Mouse (Mus musculus): ENCODE results near the gene Gm12216. TPM values are rescaled to one million over a fixed set of nuclear protein-coding genes. Genes with fewer than 3 reads are reported as not detected.
A peak's percentile ranks its signal among the peaks of the same experiment; 100 is the strongest.

Gm12216 gene
- polyA plus RNA-seq, 2 experiments, result 0.14 to 0.15 TPM

DNA sequence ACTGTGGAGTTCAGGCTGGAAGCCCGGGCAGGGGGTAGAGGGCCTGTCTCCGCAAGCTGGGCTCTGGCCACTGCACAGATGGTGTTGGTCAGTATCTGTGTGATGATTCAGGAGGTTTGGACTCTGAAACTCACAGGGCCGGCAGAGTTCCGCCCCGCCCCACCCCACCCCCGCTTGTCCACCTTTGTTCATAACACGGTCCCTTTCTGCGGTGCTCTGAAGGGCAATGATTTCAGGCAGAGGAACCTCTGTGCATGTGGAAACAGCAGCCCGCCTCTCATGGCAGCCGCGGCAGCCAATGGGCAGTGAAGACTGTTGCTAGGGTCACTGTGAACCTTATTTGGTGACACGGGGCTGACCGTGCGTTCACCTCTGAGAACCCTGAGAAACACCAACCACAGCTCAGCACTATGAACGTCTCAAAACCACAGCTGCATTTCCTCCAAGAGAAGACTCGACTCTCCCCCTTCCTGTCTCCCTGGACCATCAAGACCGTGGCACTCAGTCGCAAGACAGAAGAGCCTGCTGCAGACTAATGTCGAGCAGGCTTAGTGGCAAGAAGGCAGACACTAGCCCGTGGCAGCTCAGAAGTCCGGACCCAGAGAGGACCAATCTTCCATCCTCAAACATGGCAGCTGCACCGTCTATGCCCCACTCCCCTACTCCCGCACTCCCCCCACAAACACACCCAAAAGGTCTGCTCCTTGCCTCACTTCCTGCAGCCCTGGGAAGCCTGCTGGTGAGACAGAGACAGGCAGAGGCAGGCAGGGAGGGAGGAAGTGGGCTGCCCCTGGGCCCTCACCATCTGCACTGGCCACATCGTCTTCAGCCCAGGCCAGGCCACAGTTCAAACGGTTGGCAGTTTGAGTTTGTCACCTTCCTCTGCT, 64.1 kb downstream of the Gm12216 start:
- H3K9me3 ChIP-seq (ENCODE audit: control insufficient read depth, low read length), result no peaks in the 10 kb centered on the region
- no peaks in the 10 kb centered on the region for H3K36me3 ChIP-seq (replicated peaks; ENCODE audit: control insufficient read depth, insufficient read depth, low read depth)
- no peaks in the 10 kb centered on the region for H3K27me3 ChIP-seq (ENCODE audit: control insufficient read depth, insufficient read depth, low read length)
- WGBS (ENCODE audit: insufficient replicate concordance), result 4% methylated on average over 25 of the region's 25 CpGs
- H3K27ac ChIP-seq, result peak overlapping the region; percentile 52
- H3K4me1 ChIP-seq (replicated peaks; ENCODE audit: control insufficient read depth in 2 of 2, insufficient read depth in 2 of 2, low read length in 1 of 2), result peaks cover 0 to 21% of the 10 kb centered on the region in 2 experiments; a peak in 2 of 4 replicates
- DNase-seq (ENCODE audit: low read depth in 3 of 3, low spot score in 3 of 3) (peak; percentile 27 to 43 (median 35)), ATAC-seq (ENCODE audit: insufficient read depth) (peak; percentile 73)
- TF ChIP-seq EP300 (IDR thresholded peaks at IDR 0.05; ENCODE audit: low read depth), result no peak
- peak; percentile 41 for TF ChIP-seq CTCF (IDR thresholded peaks at IDR 0.05; ENCODE audit: low read depth)
- H3K4me2 ChIP-seq (ENCODE audit: low read depth), result peak overlapping the region; percentile 37; the same call in 1 of the 2 replicates
- H3K9ac ChIP-seq (replicated peaks), result no peak overlapping the region
- no peak overlapping the region for H3K4me3 ChIP-seq (ENCODE audit: insufficient read depth in 1 of 2, low read depth in 2 of 2, low read length in 2 of 2)

DNA sequence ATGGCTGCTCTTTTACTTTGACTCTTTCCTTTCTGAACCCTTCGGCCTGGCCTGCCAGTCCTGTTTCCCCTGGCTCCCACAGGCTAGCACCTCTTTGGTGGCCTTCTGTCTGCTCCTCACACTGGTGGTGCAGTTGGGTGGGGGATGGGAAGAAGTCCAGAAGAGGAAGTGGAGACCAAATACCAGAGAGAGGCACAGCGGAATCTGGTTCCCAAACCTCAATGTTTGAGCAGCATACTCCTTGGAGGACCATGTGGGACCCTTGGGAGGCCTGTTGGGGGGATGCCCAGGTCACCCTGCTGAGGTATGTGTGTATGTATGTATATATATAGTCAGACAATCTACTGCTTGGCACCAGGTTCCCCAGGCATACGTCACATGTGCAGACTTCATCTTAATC, 65.0 kb downstream of the Gm12216 start:
- H3K4me3 ChIP-seq (ENCODE audit: insufficient read depth in 1 of 2, low read depth in 2 of 2, low read length in 2 of 2), result no peak overlapping the region
- ATAC-seq (ENCODE audit: insufficient read depth) (no peak), DNase-seq (ENCODE audit: low read depth in 3 of 3, low spot score in 3 of 3) (no peak)
- H3K9ac ChIP-seq (replicated peaks), result no peak overlapping the region
- H3K4me1 ChIP-seq (replicated peaks; ENCODE audit: control insufficient read depth in 2 of 2, insufficient read depth in 2 of 2, low read length in 1 of 2), result peaks cover 0 to 22% of the 10 kb centered on the region in 2 experiments; a peak in 3 of 4 replicates
- H3K36me3 ChIP-seq (replicated peaks; ENCODE audit: control insufficient read depth, insufficient read depth, low read depth), result no peaks in the 10 kb centered on the region
- no peaks in the 10 kb centered on the region for H3K9me3 ChIP-seq (ENCODE audit: control insufficient read depth, low read length)
- TF ChIP-seq EP300 (IDR thresholded peaks at IDR 0.05; ENCODE audit: low read depth) (no peak), CTCF (IDR thresholded peaks at IDR 0.05; ENCODE audit: low read depth) (no peak)
- WGBS (ENCODE audit: insufficient replicate concordance), result 19% methylated on average over 3 of the region's 3 CpGs
- no peak overlapping the region for H3K27ac ChIP-seq
- no peak overlapping the region for H3K4me2 ChIP-seq (ENCODE audit: low read depth)
- H3K27me3 ChIP-seq (ENCODE audit: control insufficient read depth, insufficient read depth, low read length), result no peaks in the 10 kb centered on the region

DNA sequence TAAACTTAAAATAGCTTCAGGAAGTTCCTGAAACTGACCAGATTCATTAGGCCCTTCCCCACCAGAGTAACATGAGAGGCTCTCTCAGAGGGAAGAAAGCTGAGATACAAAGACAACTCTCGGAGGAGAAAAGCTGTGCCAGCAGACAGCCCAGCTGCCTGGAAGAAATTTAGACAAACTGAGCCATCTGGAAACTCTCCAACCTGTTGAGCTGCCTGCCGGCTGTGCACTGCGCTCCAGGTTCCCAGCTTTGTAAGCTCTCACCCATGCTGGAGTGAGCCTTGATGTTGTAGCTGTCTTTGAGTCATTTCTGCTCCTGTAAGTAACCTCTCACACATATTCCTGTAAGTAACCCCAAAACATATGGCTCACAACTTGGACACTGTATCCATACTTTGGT, 66.1 kb downstream of the Gm12216 start:
- H3K4me3 ChIP-seq (ENCODE audit: insufficient read depth in 1 of 2, low read depth in 2 of 2, low read length in 2 of 2), result no peak overlapping the region
- no peaks in the 10 kb centered on the region for H3K36me3 ChIP-seq (replicated peaks; ENCODE audit: control insufficient read depth, insufficient read depth, low read depth)
- DNase-seq (ENCODE audit: low read depth in 3 of 3, low spot score in 3 of 3) (no peak), ATAC-seq (ENCODE audit: insufficient read depth) (no peak)
- no peak overlapping the region for H3K4me2 ChIP-seq (ENCODE audit: low read depth)
- no peak for TF ChIP-seq CTCF (IDR thresholded peaks at IDR 0.05; ENCODE audit: low read depth)
- TF ChIP-seq EP300 (IDR thresholded peaks at IDR 0.05; ENCODE audit: low read depth), result no peak
- H3K4me1 ChIP-seq (replicated peaks; ENCODE audit: control insufficient read depth in 2 of 2, insufficient read depth in 2 of 2, low read length in 1 of 2), result peaks cover 0 to 22% of the 10 kb centered on the region in 2 experiments; a peak in 3 of 4 replicates
- H3K9ac ChIP-seq (replicated peaks), result no peak overlapping the region
- WGBS (ENCODE audit: insufficient replicate concordance), result 66% methylated on average over 3 of the region's 3 CpGs
- no peak overlapping the region for H3K27ac ChIP-seq
- H3K9me3 ChIP-seq (ENCODE audit: control insufficient read depth, low read length), result no peaks in the 10 kb centered on the region
- no peaks in the 10 kb centered on the region for H3K27me3 ChIP-seq (ENCODE audit: control insufficient read depth, insufficient read depth, low read length)

DNA sequence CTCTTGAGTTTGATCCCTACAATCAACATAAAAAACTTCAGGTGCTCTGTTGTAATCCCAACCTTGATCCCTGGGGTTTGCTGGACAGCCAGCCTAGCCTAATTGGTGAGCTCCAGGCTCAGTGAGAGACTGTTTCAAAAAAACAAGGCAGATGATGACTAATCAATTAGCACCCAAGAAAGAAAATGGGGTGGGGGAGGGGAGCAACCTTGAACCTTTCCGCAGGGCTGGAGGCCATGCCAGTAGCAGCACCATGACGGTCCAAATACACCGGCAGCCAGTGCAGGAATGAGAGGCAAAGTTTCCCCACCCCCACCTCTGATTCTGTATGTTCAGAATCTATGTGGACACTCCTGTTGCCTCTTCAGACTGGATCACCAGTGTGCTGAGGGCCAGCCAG, 69.8 kb downstream of the Gm12216 start:
- Histone ChIP-seq H3K9ac (replicated peaks) (no peak overlapping the region), H3K27me3 (ENCODE audit: control insufficient read depth, insufficient read depth, low read length) (no peaks in the 10 kb centered on the region), H3K36me3 (replicated peaks; ENCODE audit: control insufficient read depth, insufficient read depth, low read depth) (no peaks in the 10 kb centered on the region), H3K4me2 (ENCODE audit: low read depth) (no peak overlapping the region), H3K9me3 (ENCODE audit: control insufficient read depth, low read length) (no peaks in the 10 kb centered on the region), H3K4me3 (ENCODE audit: insufficient read depth in 1 of 2, low read depth in 2 of 2, low read length in 2 of 2) (no peak overlapping the region), H3K27ac (no peak overlapping the region), H3K4me1 (replicated peaks; ENCODE audit: control insufficient read depth in 2 of 2, insufficient read depth in 2 of 2, low read length in 1 of 2) (peaks cover 0 to 9% of the 10 kb centered on the region in 2 experiments; a peak in 3 of 4 replicates)
- TF ChIP-seq CTCF (IDR thresholded peaks at IDR 0.05; ENCODE audit: low read depth) (no peak), EP300 (IDR thresholded peaks at IDR 0.05; ENCODE audit: low read depth) (no peak)
- 67% methylated on average over 3 of the region's 3 CpGs for WGBS (ENCODE audit: insufficient replicate concordance)
- DNase-seq (ENCODE audit: low read depth in 3 of 3, low spot score in 3 of 3), result no peak
- ATAC-seq (ENCODE audit: insufficient read depth), result no peak

DNA sequence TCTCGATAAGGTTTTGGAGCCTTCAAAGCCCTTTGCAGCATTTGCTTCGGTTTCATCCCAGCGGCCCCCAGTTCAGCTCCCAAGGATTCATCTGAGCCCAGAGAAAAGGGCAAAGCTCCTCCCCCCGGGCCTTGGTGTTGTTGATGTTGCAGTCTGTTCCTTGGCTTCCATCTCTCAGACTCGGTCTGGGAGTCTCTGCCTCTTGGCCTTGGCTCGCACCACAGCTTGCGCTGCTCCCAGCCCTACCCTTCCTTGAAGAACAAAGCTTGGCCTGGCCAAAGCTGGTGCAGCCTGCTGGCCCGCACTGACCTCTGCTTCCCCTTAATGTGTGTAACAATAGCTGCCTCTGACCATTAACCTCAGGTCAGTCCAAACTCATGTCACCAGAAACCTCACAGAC, 70.9 kb downstream of the Gm12216 start:
- H3K9ac ChIP-seq (replicated peaks), result no peak overlapping the region
- DNase-seq (ENCODE audit: low read depth in 3 of 3, low spot score in 3 of 3), result no peak
- H3K27me3 ChIP-seq (ENCODE audit: control insufficient read depth, insufficient read depth, low read length), result no peaks in the 10 kb centered on the region
- no peak overlapping the region for H3K4me3 ChIP-seq (ENCODE audit: insufficient read depth in 1 of 2, low read depth in 2 of 2, low read length in 2 of 2)
- WGBS (ENCODE audit: insufficient replicate concordance), result 73% methylated on average over 8 of the region's 8 CpGs
- no peaks in the 10 kb centered on the region for H3K9me3 ChIP-seq (ENCODE audit: control insufficient read depth, low read length)
- ATAC-seq (ENCODE audit: insufficient read depth), result no peak
- H3K4me1 ChIP-seq (replicated peaks; ENCODE audit: control insufficient read depth in 2 of 2, insufficient read depth in 2 of 2, low read length in 1 of 2), result peaks cover 0 to 5% of the 10 kb centered on the region in 2 experiments; a peak in 3 of 4 replicates
- no peak overlapping the region for H3K27ac ChIP-seq
- TF ChIP-seq EP300 (IDR thresholded peaks at IDR 0.05; ENCODE audit: low read depth), result no peak
- no peak for TF ChIP-seq CTCF (IDR thresholded peaks at IDR 0.05; ENCODE audit: low read depth)
- H3K36me3 ChIP-seq (replicated peaks; ENCODE audit: control insufficient read depth, insufficient read depth, low read depth), result no peaks in the 10 kb centered on the region
- no peak overlapping the region for H3K4me2 ChIP-seq (ENCODE audit: low read depth)

All from liver, embryonic 14.5 days (tissue).